Mouse (Mus musculus) stomach, postnatal 0 days (tissue): Measurements from ENCODE around the gene 1700018G05Rik. TPM values are rescaled to one million over a fixed set of nuclear protein-coding genes. Genes with fewer than 3 reads are reported as not detected.
"Not testable (repeated sequence)": the region's sequence is repeated elsewhere in the genome, so short reads cannot be mapped to it uniquely, and the experiment has no call there.

ENCODE experiments used
- ATAC-seq: fragments of 200-750 bp; cut with Nextera tagmentation; 2 replicates; pipeline ENCODE4 v1.8.0; 2017; ENCODE audit not compliant: low FRiP score, low TSS enrichment
- DNase-seq: peaks from one replicate; pipeline ENCODE4 v3.0.0-alpha.2; 2016; ENCODE audit warnings: low spot score
- H3K27ac ChIP-seq: fragments of 300-500 bp; sonication (generic); replicated peaks from 2 replicates; pipeline ENCODE4 v1.5.1; 2014; ENCODE audit warnings: mild to moderate bottlenecking, control low read depth
- H3K27me3 ChIP-seq: fragments of 300-500 bp; sonication (generic); 2 replicates; pipeline ENCODE4 v1.6.1; 2014; ENCODE audit warnings: low read length; ENCODE audit not compliant: control insufficient read depth, insufficient read depth
- H3K36me3 ChIP-seq: fragments of 300-500 bp; sonication (generic); 2 replicates; pipeline ENCODE4 v1.6.1; 2014; ENCODE audit warnings: low read length, mixed read lengths; ENCODE audit not compliant: control insufficient read depth, insufficient read depth
- H3K4me1 ChIP-seq: fragments of 300-500 bp; sonication (generic); replicated peaks from 2 replicates; pipeline ENCODE4 v1.6.1; 2014; ENCODE audit warnings: antibody characterized with exemption; ENCODE audit not compliant: control insufficient read depth, insufficient read depth
- H3K4me2 ChIP-seq: fragments of 300-500 bp; sonication (generic); replicated peaks from 2 replicates; pipeline ENCODE4 v1.6.1; 2014; ENCODE audit warnings: low read depth, mild to moderate bottlenecking, control low read depth, moderate library complexity
- H3K4me3 ChIP-seq: fragments of 300-500 bp; sonication (generic); 2 replicates; pipeline ENCODE4 v1.5.1; 2014; ENCODE audit warnings: low read depth, low read length, control low read depth
- H3K9ac ChIP-seq: fragments of 300-500 bp; sonication (generic); 2 replicates; pipeline ENCODE4 v1.6.1; 2014; ENCODE audit warnings: mild to moderate bottlenecking, low read length, control low read depth, mixed read lengths
- H3K9me3 ChIP-seq: fragments of 300-500 bp; sonication (generic); 2 replicates; pipeline ENCODE4 v1.6.1; 2016; ENCODE audit warnings: low read length; ENCODE audit not compliant: control insufficient read depth
- CTCF ChIP-seq: IDR thresholded peaks from 2 replicates; pipeline ENCODE4 v1.5.1; 2016; ENCODE audit warnings: antibody characterized with exemption, low read depth, mild to moderate bottlenecking, moderate library complexity
- EP300 ChIP-seq: optimal IDR thresholded peaks from 2 replicates; pipeline ENCODE3; 2016; ENCODE audit warnings: antibody characterized with exemption
- WGBS: fragments of 180-500 bp; shearing (Covaris S2); extraction: QIAGEN DNeasy Blood & Tissue Kit; methylation state at CpG from one replicate; pipeline ENCODE4 v1.1.7; 2014; 5-methylcytosine and 5-hydroxymethylcytosine counted together
- polyA plus RNA-seq: library from polyadenylated mRNA; unstranded; fragments of >200 nt; fragmentation: Nextera tagmentation; extraction: Ambion mirVana; gene quantifications from 2 replicates; pipeline ENCODE4 v1.2.1, GENCODE M21; 2015

Gene 1700018G05Rik
- polyA plus RNA-seq, 1 experiment from 2014 or later = not detected

GRCm38 (mm10) chrX:102934395-102934764 lies 6.2 kb downstream of the 1700018G05Rik start:
- Histone ChIP-seq H3K36me3 (no peaks in the 10 kb centered on the region), H3K4me3 (peak overlapping the region; percentile 50), H3K4me1 (no peaks in the 10 kb centered on the region), H3K9ac (no peak overlapping the region), H3K9me3 (no peaks in the 10 kb centered on the region), H3K27ac (no peak overlapping the region), H3K27me3 (no peaks in the 10 kb centered on the region), H3K4me2 (no peak overlapping the region)
- DNase-seq (no peak), ATAC-seq (no peak)
- TF ChIP-seq EP300 = no peak
- TF ChIP-seq CTCF = no peak
- 61% methylated on average over 8 of the region's 8 CpGs for WGBS

GRCm38 (mm10) chrX:102936743-102937142 lies 8.6 kb downstream of the 1700018G05Rik start:
- no peak overlapping the region for H3K4me2 ChIP-seq
- no peak overlapping the region for H3K4me3 ChIP-seq
- WGBS = 34% methylated on average over 5 of the region's 5 CpGs
- no peak for ATAC-seq
- no peak overlapping the region for H3K27ac ChIP-seq
- H3K4me1 ChIP-seq = no peaks in the 10 kb centered on the region
- H3K9ac ChIP-seq = no peak overlapping the region
- no peaks in the 10 kb centered on the region for H3K36me3 ChIP-seq
- DNase-seq = no peak
- H3K27me3 ChIP-seq = no peaks in the 10 kb centered on the region
- H3K9me3 ChIP-seq = no peaks in the 10 kb centered on the region
- TF ChIP-seq EP300 = no peak

GRCm38 (mm10) chrX:102950136-102950535 lies 22.0 kb downstream of the 1700018G05Rik start:
- DNase-seq, H3K9me3 ChIP-seq, H3K9ac ChIP-seq, H3K27ac ChIP-seq, H3K4me1 ChIP-seq, ATAC-seq, H3K27me3 ChIP-seq, H3K36me3 ChIP-seq, H3K4me3 ChIP-seq, H3K4me2 ChIP-seq: not testable (repeated sequence)
- WGBS = 88% methylated on average over 11 of the region's 11 CpGs

- ATAC-seq (no peak), DNase-seq (no peak)
- H3K36me3 ChIP-seq = no peaks in the 10 kb centered on the region
- H3K27ac ChIP-seq = no peak overlapping the region
- no peaks in the 10 kb centered on the region for H3K4me1 ChIP-seq
- no peaks in the 10 kb centered on the region for H3K9me3 ChIP-seq
- H3K9ac ChIP-seq = no peak overlapping the region
- H3K27me3 ChIP-seq = no peaks in the 10 kb centered on the region
- H3K4me3 ChIP-seq = no peak overlapping the region
- no peak overlapping the region for H3K4me2 ChIP-seq
- 27% methylated on average over 4 of the region's 4 CpGs for WGBS
- TF ChIP-seq CTCF (peak; percentile 77), EP300 (no peak)
Measured at GRCm38 (mm10) chrX:102958917-102959316, 30.7 kb downstream of the 1700018G05Rik start.

- Histone ChIP-seq H3K4me2 (no peak overlapping the region), H3K27me3 (no peaks in the 10 kb centered on the region), H3K4me3 (no peak overlapping the region), H3K27ac (no peak overlapping the region), H3K9me3 (no peaks in the 10 kb centered on the region), H3K9ac (no peak overlapping the region), H3K36me3 (no peaks in the 10 kb centered on the region), H3K4me1 (no peaks in the 10 kb centered on the region)
- ATAC-seq (no peak), DNase-seq (no peak)
- WGBS = 67% methylated on average over 2 of the region's 2 CpGs
- TF ChIP-seq EP300 (no peak), CTCF (no peak)
Measured at GRCm38 (mm10) chrX:102960581-102960980, 32.4 kb downstream of the 1700018G05Rik start.

Other genes starting within 250 kb of the 1700018G05Rik start
- gene Gm3880, start 241.4 kb upstream of the 1700018G05Rik start, polyA plus RNA-seq = 0.59 and 1.1 TPM in 2 replicates
- gene Gm9112, start 220.7 kb upstream of the 1700018G05Rik start, polyA plus RNA-seq = not detected in 2 replicates
- not detected in 2 replicates for gene Dmrtc1b, start 220.5 kb upstream of the 1700018G05Rik start, polyA plus RNA-seq
- not detected in 2 replicates for gene Dmrtc1c1, start 125.4 kb upstream of the 1700018G05Rik start, polyA plus RNA-seq
- not detected in 2 replicates for gene Dmrtc1c2, start 73.8 kb upstream of the 1700018G05Rik start, polyA plus RNA-seq
- not detected in 2 replicates for gene 1700031F05Rik, start 60.4 kb upstream of the 1700018G05Rik start, polyA plus RNA-seq
- gene Dmrtc1a, start 19.7 kb upstream of the 1700018G05Rik start, polyA plus RNA-seq = 0.58 and 0.81 TPM in 2 replicates
- gene 1700011M02Rik, start 19.5 kb upstream of the 1700018G05Rik start, polyA plus RNA-seq = not detected in 2 replicates